Mouse (Mus musculus): Measurements from ENCODE around the gene Dnajc6.

- no peak for TF ChIP-seq CTCF (IDR thresholded peaks at IDR 0.05; ENCODE audit: low read depth)
- TF ChIP-seq EP300 (optimal IDR thresholded peaks at IDR 0.05): no peak
Observed at GRCm38 (mm10) chr4:101564746-101565417, 68.4 kb downstream of the Dnajc6 start.

Data from stomach, postnatal 0 days (tissue).